Mouse (Mus musculus): Measurements from ENCODE around the gene Zbtb20.

The Zbtb20 gene

DNA sequence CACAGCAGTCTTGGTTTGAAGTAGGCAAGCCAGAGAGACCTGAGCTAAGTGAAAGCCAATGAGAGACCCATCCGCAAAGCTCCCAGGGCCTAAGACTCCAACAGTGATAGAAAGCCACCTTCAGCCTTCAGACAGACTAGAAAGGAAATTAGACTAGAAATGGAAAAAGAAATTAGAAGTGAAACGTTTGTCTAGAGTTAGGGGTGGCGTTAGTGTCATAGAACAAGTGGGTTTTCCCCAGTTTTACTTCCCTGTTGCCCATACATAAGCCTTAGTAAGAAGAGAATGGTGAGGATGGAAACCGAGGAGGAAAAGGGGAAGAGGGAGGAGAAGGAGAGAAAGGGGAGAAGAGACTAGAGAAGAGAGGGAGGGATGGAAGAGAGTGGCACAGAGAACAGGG lies 726.9 kb downstream of the Zbtb20 start:
- DNase-seq (ENCODE audit: low spot score in 2 of 2): no peak

DNA sequence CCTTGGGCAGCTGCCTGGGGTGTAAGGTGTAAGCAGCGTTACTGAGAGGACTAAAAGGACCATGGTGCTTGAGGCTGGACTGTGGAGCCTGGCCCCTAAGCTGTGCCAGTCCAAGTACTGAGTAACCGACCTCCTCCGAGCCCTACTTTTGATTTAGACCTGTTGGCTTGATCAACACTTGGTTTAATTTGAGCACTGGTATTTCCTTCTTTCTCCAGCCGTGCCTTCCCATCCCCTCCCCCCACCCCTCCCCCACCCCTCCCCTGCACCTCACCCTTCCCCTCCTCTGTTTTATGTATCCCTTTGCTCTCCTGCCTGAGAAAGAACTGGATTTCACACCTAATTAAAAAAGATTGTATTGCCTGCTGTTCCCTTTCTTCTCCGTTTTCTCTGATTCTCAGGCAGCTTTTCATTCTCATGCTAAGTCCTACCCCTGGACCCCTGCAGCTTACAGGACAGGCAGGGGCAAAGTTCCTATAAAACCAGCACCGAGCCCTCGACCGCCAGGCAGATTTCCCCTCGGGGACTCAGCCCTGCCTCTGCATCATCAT lies 728.0 kb downstream of the Zbtb20 start:
- no peak for DNase-seq (ENCODE audit: low spot score in 2 of 2)

DNA sequence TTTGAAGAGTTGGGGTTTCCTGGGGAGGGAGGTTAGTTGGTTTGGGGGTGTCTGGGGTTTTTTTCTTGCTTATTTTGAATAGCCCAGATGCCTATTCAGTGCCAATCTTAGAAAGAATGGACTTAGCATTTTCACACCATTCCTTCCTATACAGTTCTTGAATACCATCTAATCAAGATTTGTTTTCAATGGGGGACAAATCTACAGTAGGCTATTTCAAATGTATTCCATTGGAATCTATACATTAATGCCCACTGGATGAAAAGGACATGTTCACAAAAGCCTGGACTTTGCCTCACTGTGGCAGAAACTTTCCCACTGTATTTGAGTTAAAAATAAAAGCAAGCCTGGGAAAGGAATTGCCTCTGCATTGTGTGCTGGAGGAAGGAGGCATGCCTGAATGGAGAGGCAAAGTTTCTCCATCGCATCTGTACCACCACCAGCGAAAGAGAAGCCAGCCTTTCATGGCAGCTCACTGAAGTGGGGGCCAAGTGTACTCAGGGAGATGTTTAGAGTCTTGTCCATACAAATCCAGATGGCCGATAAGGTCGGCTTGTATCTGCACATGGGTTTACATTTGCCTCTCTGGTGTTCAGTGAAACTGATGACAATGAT lies 728.8 kb downstream of the Zbtb20 start:
- DNase-seq (ENCODE audit: low spot score in 2 of 2): no peak

DNA sequence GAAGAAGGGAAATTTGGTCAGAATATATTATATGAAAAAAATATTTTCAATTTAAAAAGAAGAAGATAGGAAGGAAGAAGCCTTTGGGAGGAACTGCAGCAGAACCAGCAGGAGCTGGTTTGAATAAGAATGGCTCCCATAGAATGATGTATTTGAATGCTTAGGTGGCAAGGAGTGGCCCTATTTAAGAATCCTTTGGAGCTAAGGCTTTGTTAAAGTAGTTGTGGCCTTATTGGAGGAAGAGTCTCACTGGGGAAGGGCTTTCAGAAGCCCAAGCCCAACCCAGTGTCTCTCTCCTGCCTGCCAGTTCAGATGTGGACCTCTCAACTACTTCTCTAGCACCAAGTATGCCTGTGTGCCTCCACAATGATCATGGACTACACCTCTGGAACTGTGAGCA lies 731.4 kb downstream of the Zbtb20 start:
- DNase-seq (ENCODE audit: low spot score in 2 of 2): no peak

DNA sequence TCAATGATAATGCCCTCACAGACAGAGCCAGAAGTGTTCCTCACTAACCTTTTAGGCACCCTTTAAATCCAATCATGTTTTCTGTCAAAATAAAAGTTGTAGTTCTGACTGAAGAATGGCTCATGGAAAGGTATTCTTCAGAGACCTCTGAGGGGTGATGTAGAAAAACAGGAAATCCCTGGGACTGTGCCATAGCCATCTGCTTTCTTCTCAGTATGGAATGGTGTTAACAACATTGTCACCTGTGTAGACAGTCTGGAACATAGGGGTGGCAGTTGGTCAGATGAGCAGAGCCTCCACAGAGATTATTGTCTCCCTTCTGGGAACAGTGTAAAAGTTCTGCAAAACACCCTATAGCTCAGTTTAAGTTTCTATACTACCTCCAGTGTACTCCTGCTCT lies 732.4 kb downstream of the Zbtb20 start:
- DNase-seq (ENCODE audit: low spot score in 2 of 2): no peak

DNA sequence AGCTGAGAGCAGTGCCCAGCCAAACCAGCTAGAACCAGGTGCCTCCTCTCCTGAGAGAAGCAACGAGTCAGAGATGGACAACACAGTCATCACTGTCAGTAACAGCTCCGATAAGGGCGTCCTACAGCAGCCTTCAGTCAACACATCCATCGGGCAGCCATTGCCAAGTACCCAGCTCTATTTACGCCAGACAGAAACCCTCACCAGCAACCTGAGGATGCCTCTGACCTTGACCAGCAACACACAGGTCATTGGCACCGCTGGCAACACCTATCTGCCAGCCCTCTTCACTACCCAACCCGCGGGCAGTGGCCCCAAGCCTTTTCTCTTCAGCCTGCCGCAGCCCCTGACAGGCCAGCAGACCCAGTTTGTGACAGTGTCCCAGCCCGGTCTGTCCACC lies 734.7 kb downstream of the Zbtb20 start:
- DNase-seq (ENCODE audit: low spot score in 2 of 2): no peak

DNA sequence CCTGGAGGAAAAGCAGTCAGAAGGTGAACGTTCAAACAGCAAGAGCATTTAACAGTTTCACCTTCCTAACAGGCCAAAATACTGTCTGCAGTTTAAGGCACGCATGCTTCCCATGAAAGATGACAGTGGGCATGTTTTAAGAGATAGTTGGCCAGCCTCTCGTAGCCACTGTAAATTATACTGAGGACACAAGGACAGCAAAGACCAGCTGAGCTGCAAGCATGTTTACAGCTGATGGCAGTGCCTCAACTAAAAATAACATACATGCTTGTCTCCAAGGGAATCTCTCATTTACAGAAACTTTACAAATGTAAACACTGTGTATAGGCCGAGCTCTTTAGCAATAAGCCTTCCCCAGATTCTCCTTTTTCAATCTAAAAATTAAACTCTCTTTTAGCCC lies 740.7 kb downstream of the Zbtb20 start:
- no peak for DNase-seq (ENCODE audit: low spot score in 2 of 2)

DNA sequence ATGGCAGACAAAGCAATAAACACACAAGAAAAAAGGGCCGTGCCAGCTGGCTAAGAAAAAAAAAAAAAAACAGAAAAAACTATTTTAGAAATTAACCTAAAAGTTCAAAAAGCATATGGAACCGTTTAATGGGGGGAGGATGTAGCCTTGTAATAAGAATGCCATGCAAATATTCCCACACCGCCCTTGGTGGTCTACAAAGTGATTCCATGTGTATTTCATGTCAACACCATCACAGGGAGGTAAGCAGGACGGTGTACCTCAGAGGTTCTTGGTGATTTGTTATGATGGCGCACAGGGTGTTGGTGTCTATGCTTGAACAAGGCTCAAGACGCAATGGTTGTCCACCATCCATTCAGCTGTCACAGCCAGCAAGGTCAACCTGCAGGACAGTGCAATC lies 741.7 kb downstream of the Zbtb20 start:
- DNase-seq (ENCODE audit: low spot score in 2 of 2): no peak

DNA sequence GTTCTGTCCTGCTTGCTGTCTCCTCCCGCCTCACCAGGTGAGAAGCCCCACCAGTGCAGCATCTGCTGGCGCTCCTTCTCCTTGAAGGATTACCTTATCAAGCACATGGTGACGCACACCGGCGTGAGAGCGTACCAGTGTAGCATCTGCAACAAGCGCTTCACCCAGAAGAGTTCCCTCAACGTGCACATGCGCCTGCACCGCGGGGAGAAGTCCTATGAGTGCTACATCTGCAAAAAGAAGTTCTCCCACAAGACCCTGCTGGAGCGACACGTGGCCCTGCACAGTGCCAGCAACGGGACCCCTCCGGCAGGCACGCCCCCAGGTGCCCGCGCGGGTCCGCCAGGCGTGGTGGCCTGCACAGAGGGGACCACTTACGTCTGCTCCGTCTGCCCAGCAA lies 742.6 kb downstream of the Zbtb20 start:
- DNase-seq (ENCODE audit: low spot score in 2 of 2): no peak

DNA sequence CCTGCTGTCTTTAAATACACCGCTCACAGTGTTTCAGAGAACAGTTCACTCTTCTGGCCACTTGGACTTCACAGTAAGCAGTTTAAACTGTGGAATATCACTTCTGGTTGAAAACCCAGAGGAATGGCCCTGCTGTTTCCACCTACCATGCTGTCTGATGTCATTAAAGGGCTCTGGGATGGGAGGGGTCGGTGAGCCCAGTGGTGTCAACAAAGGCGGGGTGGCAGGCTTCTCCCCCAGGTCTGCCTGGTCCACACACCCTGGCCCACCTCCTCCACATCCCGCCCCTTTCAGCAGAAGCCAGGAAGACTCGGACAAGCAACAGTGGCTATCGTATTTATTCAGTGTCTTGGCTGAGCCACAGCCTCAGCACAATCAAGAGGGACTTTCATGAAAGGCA lies 743.6 kb downstream of the Zbtb20 start:
- no peak for DNase-seq (ENCODE audit: low spot score in 2 of 2)

DNA sequence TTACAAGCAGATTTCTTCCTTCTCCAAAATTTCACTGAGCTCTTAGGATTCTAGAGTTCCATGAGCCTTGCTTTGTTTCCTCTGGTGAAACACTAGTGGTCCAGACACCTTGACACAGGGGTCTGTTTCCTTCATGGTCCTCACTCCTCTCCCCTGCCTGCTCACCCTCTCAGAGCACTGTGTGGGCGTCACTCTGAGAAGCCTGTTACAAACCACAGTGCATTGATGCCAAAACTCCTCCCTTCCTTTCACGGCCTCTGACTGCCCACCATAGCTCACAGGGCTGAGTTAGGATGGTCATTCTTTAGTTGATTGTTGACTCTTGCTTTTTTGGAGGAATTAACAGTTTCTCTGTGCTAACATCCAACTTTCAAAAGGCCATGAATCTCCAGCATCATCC lies 744.7 kb downstream of the Zbtb20 start:
- DNase-seq (ENCODE audit: low spot score in 2 of 2): no peak

DNA sequence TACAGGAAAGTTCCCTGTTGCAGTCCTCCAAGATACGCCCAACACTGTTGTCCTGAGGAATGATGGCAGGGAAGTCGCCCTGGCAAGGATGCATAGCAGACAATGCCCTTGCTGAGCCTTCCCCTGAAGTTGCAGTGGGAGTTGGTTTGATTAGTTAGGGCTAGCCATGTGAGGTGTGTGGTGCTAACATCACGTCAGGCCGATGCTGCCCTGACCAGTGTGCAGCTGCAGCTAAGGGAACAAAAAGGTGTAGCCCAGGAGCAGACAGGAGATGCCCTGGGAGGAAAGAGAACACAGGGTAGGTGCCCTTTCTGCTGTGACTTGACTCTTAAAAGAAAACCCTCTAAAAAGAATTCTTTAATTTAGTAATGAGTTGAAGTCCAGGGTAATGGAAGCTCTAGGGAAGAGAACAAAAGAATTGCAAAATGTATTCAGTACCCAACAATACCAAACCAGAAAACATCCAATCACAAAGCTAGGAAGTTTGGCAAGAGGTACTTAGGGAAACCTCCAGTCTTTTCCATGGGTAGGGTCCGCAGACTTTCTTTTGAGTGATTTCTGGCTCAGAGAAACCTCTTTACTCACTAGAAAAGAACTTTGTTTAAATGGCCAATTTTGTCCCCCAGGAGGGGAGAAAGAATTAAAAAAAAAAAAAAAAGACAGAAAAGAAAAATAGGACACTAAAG lies 747.8 kb downstream of the Zbtb20 start:
- DNase-seq (ENCODE audit: low spot score in 2 of 2): no peak

DNA sequence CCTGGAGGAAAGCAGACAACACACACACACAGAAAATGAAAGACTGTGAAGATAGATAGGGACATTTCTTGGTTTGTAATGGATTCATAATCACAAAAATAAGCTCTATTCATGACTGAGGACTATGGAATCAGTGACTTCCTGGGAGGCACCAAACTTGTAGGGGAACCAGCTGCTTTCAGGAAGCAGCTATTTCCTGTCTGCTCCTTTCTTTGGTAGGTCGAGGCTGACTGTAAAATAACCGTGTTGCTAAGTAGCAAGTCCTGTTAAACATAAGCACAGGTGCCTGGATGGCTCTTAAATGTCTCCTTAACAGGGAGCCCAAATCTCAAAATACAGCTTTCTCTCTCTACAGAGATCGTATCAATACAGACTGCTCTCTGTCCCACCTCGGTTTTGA lies 749.2 kb downstream of the Zbtb20 start:
- DNase-seq (ENCODE audit: low spot score in 2 of 2): no peak

DNA sequence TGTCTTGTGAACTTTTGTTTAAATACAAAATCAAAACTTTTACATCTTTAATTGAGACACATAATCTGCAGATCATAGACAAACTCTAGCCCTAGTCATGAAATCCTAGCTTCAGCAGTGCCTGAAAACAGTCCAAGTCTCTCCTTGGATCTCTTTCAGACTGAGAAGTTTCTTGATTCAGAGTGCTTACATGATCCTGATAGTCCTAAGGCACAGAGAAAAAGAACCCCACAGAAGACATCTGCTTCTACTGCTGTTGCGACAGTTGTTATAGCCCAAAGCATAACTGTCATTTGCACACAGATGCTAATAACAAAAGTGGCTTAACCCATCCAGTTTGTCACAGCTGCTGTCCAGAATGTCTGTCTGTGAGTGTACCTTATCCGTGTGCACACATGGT lies 749.6 kb downstream of the Zbtb20 start:
- no peak for DNase-seq (ENCODE audit: low spot score in 2 of 2)

DNA sequence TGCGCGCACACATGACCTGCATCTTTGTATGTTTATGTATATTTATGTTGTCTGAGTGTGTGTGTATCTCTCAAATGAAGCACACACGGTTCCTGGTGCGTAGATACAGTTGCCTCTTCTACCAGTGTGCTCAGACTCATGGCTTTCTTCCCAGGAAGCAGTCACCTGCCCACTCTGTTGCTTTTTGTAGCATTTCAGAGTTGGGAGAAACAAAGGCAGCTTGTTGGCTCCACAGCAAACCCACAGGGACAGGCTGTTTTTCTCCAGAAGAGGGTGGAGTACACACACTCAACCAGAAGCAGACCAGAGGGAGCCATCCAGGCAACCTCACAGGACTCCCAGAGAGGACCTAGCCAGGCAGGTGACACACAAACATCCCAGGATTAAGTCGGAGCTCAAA lies 750.3 kb downstream of the Zbtb20 start:
- no peak for DNase-seq (ENCODE audit: low spot score in 2 of 2)

DNA sequence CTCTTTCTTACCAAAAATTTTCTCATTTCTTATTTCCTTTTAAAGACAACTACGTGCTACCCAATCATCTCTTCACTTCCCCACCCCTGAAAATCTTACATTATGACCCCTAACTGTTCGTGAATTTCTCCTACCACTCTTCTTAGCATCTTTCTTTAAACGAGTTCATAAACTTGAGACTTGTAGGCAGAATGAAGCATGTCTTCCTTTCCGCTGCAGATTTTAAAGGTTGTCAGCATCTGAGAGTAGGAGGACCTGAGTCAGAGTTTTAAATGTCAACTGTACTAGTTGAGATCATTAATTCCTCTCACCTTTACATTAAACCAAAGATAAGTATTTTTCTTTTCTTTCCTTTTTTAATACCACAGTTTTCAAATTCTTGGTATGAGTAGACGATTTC lies 753.0 kb downstream of the Zbtb20 start:
- DNase-seq (ENCODE audit: low spot score in 2 of 2): no peak

DNA sequence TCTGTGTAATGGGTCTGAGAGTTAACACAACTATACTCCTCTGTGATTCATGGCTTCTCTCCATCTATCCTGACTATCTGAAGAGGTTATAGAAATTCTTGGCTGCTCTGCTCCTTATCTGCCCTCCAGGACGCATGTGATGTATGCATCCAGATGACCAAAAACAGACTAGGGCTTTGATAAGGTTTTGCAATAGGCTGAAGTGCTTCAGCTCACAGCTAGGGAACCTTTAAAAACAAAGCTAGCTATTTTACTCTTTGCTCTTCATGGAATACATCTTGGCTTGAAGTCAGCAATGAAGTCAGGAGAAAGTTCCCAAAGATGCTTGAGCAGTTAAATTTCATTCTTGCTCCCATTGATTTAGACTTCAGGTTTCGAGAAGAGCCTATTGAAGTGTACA lies 756.1 kb downstream of the Zbtb20 start:
- DNase-seq (ENCODE audit: low spot score in 2 of 2): no peak

DNA sequence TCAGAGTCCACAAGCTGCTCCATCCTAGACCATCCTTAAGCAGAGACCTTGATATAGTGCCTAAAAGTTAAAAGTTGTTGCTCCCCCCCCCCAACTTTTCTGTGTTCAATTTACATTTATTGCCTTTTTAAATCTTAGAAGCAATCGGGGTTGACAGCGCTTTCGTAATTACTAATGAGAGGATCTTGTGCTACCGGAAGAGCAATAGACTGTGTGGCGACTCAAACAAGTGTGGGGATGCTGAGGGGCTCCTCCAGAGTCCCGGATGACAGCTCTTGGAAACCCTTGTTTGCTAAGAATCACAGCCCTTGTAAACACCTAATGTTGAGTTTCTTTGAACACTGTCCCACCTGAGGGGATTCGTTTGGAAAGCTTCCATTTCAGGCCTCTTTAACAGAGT lies 758.4 kb downstream of the Zbtb20 start:
- DNase-seq (ENCODE audit: low spot score in 2 of 2): no peak

DNA sequence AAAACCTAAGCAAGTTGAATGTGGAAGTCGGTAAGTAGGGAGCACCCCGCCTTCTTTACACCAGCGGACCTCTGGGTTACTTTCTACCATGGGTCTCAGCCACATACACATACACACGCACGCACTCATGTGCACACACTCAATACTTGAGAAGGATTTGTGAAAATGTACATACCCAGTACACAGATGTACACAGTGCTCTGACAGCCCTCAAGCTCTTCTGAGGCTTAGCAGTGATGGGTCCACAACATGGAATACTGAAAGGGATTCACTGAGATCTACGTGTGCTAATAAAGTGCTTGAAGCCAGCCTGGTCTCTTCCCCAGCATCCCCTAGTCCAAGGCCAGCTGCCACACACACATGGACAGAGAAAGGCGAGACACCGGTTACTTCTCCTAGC lies 761.6 kb downstream of the Zbtb20 start:
- DNase-seq (ENCODE audit: low spot score in 2 of 2): no peak

DNA sequence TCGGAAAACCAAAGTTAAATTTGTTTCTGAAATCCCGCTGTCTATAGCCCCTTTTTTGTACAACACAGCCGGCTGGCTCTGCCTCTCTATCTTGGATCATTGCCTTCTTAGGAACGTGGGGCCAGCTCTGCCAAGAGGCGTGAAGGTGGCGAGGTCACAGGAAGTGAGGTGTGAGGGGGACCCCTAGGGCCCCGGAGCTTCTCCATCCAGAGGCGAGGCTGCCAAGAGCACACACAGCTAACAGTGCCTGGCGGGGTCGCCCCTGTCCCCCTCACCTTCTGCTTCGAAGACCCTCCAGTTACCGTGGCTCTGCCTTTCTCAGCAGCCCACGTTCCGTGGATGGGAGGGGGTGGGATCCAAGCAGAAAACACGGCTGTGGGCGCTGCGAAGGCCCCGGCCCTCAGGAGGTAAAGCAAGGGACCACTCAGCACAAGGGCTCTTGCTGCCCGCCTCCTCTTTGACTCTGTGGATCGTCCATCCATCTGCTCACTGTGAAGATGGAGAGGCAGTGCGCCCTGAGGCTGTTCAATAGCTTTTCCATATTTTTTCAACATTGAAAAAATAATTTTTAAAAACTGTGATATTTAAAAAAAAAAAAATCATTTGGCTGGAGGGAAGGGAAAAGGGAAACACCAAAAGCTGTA lies 762.8 kb downstream of the Zbtb20 start:
- no peak for DNase-seq (ENCODE audit: low spot score in 2 of 2)

DNA sequence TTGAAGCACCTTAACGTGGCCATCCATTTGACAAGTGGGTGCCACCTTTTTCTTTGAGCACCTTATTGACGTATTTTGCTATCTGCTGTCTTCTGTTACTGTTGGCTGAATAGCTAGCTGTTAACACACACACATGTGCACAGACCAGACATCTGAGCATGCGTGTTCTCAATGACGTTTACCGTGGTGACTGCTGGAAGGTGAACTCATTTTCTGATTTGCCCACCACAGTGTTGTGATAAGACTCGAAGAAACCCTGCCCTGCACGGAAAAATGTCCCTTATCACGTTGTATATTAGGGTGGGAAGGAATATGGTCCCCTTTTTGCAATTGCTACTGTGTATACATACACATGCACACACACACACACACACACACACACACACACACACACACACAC lies 765.5 kb downstream of the Zbtb20 start:
- DNase-seq (ENCODE audit: low spot score in 2 of 2): no peak

DNA sequence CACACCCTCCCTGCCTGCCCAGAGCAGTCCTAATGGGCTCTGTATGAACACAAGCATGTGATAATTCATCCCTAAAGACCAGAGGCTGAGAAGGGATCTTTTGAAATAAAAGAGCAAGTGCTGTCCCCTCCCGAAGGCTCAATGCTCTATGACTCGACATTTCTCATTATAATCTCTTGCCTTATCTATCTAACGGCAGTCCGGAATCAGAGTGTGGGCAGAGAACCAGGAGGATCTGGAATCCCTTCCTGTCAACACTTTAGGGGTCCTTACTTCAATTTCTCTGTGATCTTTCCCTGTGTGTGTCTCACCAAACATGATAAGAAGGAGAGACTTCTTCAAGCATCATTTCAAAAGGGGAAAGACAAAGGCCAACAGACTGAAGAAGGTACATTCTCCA lies 770.2 kb downstream of the Zbtb20 start:
- no peak for DNase-seq (ENCODE audit: low spot score in 2 of 2)

DNA sequence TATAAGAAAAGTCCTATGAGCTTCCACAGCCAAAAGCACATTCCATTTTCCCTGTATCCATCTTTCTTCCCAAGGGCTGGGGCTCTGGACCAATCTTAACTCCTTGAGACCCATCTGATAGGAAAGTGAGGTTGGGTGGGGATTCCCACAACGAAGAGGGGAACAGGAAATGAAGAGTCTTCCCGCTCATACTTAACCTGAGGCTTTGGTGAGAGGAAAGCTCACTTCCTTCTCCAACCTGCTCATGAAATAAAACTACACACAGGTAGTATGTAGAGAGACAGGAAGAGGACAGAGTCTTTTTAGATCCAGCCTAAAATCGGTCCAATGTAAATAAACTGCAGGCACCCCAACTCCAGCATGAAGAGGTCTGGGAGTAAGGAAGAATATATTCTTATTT lies 771.3 kb downstream of the Zbtb20 start:
- DNase-seq (ENCODE audit: low spot score in 2 of 2): no peak
